Mouse (Mus musculus) megakaryocyte, embryonic 14.5 days (primary cell): ENCODE measurements at regions not wholly inside any gene's neighbourhood (a gene's known extent, or its start where the extent isn't known, plus 50 kb on each side); places are given as distances from the start of the nearest gene placed in this dataset.

ENCODE experiments used
- FLI1 ChIP-seq: IDR thresholded peaks from 2 replicates; pipeline ENCODE4 v1.6.1; 2012; ENCODE audit warnings: low read length, inconsistent platforms, mixed read lengths
- GATA1 ChIP-seq: IDR thresholded peaks from 3 replicates; pipeline ENCODE4 v1.6.1; 2012; ENCODE audit warnings: mixed read lengths, low read length, inconsistent platforms, borderline replicate concordance

DNA sequence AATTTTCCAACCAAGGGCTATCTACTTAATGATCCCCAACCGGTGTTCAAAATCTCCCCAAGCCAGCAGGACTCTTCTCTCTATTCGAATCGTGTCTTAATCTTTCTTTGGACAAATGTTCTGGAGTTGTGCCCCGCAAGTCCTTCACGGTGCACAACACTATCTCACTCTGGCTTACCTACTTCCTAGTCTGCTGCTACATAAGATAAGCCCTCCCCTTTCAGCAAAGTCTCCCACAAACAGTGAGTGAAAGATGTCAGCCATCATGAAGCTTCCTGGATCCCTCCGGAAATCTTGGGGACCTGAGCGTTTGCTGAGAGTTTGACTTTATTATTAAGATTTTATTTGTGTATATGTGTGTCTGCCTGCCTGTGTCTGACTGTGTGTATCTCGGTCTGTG lies 344.7 kb upstream of the Noct start:
- TF ChIP-seq FLI1 = no peak
- TF ChIP-seq GATA1 = no peak
